Mouse (Mus musculus): ENCODE data around the gene Gngt2.
A peak's percentile ranks its signal among the peaks of the same experiment; 100 is the strongest.

The Gngt2 gene

GRCm38 (mm10) chr11:95826317-95827167 is 10.5 kb upstream of the Gngt2 start:
- peak in 1 of 2 experiments; percentile 47 for DNase-seq (ENCODE audit: low spot score in 2 of 2)

GRCm38 (mm10) chr11:95827168-95827447 is 9.9 kb upstream of the Gngt2 start:
- no peak for DNase-seq (ENCODE audit: low spot score in 2 of 2)

GRCm38 (mm10) chr11:95827464-95828085 is 9.4 kb upstream of the Gngt2 start:
- peak; percentile 78 to 87 for DNase-seq (ENCODE audit: low spot score in 2 of 2)

- no peak for DNase-seq (ENCODE audit: low spot score in 2 of 2)
These were observed 8.6 kb upstream of the Gngt2 start for GRCm38 (mm10) chr11:95828181-95828964.

GRCm38 (mm10) chr11:95829526-95830050 is 7.4 kb upstream of the Gngt2 start:
- DNase-seq (ENCODE audit: low spot score in 2 of 2) = no peak

- peak; percentile 53 to 56 for DNase-seq (ENCODE audit: low spot score in 2 of 2)
These were observed 6.4 kb upstream of the Gngt2 start for GRCm38 (mm10) chr11:95830411-95831275.

- DNase-seq (ENCODE audit: low spot score in 2 of 2) = peak in 1 of 2 experiments; percentile 49
These were observed 5.8 kb upstream of the Gngt2 start for GRCm38 (mm10) chr11:95831276-95831619.

- no peak for DNase-seq (ENCODE audit: low spot score in 2 of 2)
These were observed 5.4 kb upstream of the Gngt2 start for GRCm38 (mm10) chr11:95831641-95832040.

- no peak for DNase-seq (ENCODE audit: low spot score in 2 of 2)
These were observed 4.6 kb upstream of the Gngt2 start for GRCm38 (mm10) chr11:95832129-95833005.

- no peak for DNase-seq (ENCODE audit: low spot score in 2 of 2)
These were observed 3.9 kb upstream of the Gngt2 start for GRCm38 (mm10) chr11:95833006-95833570.

- peak in 1 of 2 experiments; percentile 48 for DNase-seq (ENCODE audit: low spot score in 2 of 2)
These were observed 3.3 kb upstream of the Gngt2 start for GRCm38 (mm10) chr11:95833631-95834142.

- peak; percentile 57 to 74 for DNase-seq (ENCODE audit: low spot score in 2 of 2)
These were observed 2.8 kb upstream of the Gngt2 start for GRCm38 (mm10) chr11:95834143-95834667.

GRCm38 (mm10) chr11:95834742-95835710 is 2.0 kb upstream of the Gngt2 start:
- peak; percentile 32 to 64 for DNase-seq (ENCODE audit: low spot score in 2 of 2)

- no peak for DNase-seq (ENCODE audit: low spot score in 2 of 2)
These were observed 1.2 kb upstream of the Gngt2 start for GRCm38 (mm10) chr11:95835832-95836231.

GRCm38 (mm10) chr11:95836433-95836832 is 583 bp upstream of the Gngt2 start:
- DNase-seq (ENCODE audit: low spot score in 2 of 2) = no peak

- no peak for DNase-seq (ENCODE audit: low spot score in 2 of 2)
These were observed 1.6 kb downstream of the Gngt2 start for GRCm38 (mm10) chr11:95838598-95838997.

GRCm38 (mm10) chr11:95838999-95839868 is 2.2 kb downstream of the Gngt2 start:
- DNase-seq (ENCODE audit: low spot score in 2 of 2) = no peak

Data from spleen, postnatal 10 days (tissue).